Mouse (Mus musculus): ENCODE results near the gene Ckap4.

- TF ChIP-seq CTCF (IDR thresholded peaks at IDR 0.05; ENCODE audit: low read depth) (no peak), EP300 (IDR thresholded peaks at IDR 0.05; ENCODE audit: low read depth) (no peak)
Measured at GRCm38 (mm10) chr10:84480667-84481326, 53.1 kb downstream of the Ckap4 start.

Measured in heart, postnatal 0 days (tissue).